Mouse (Mus musculus) testis, adult 10 weeks (tissue): ENCODE measurements around the gene Gstm5. TPM values are rescaled to one million over a fixed set of nuclear protein-coding genes. Genes with fewer than 3 reads are reported as not detected.

Experiments
- polyA plus RNA-seq: library from polyadenylated mRNA; stranded (reverse); fragments of 350-450 nt; fragmentation: Illumina TruSeq; extraction: RNeasy Lipid Tissue Mini Kit (QIAGEN cat#74804); gene quantifications from one replicate; pipeline ENCODE4 v1.2.3, GENCODE M21; 2014; ENCODE audit warnings: low read depth, low replicate concordance

Gstm5 gene
- 3,284 TPM for polyA plus RNA-seq

GRCm38 (mm10) chr3:107895720-107896569, at the start of gene Gstm5:
TSS of gene Gstm5 (plus strand) at chr3:107895821.

DNA sequence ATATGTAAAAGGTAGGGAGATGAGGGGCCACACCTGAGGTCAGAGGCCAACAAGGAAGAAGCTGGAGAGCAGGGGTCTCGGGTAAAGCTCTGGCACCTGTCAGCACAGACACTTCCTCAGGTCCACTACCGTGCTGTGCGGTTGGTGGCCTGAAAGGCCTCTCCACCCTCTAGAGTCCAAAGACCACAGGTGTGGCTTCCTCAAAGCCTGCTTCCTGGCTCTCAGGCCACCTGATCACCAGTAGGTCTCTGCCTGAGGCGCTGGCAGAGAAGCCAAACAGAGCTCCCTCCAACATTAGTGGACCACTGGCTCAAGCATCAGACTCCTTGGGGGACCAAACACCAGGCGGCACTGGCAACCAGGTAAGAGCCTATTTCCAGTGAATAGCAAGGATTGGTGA, 18.6 kb upstream of the Gstm5 start, which contains the start of gene Eps8l3:
TSS of gene Eps8l3 (plus strand) at position 225 of the 400 bp plus-strand sequence.

DNA sequence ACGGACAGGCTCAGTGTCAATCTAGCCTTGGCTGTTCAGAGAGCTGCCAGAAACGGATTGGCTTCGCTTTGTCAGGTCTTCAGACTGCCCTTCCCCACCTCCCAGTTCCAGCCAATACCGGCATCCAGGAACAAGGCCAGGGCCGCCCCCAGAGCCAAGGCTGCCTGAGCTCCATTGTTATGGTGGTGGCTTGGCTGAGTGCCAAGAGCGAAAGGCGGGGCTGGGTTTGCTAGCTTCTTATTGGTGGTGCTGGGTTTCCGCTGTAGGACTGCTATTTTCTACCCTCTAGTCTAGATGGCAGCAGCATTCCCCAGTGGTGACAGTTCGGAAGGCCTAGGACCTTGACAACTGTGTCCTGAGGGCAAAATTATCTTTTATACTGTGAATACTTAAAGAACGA, 36.0 kb downstream of the Gstm5 start, which contains the start of gene Gstm7:
TSS of gene Gstm7 (minus strand) at position 148 of the 400 bp plus-strand sequence.

DNA sequence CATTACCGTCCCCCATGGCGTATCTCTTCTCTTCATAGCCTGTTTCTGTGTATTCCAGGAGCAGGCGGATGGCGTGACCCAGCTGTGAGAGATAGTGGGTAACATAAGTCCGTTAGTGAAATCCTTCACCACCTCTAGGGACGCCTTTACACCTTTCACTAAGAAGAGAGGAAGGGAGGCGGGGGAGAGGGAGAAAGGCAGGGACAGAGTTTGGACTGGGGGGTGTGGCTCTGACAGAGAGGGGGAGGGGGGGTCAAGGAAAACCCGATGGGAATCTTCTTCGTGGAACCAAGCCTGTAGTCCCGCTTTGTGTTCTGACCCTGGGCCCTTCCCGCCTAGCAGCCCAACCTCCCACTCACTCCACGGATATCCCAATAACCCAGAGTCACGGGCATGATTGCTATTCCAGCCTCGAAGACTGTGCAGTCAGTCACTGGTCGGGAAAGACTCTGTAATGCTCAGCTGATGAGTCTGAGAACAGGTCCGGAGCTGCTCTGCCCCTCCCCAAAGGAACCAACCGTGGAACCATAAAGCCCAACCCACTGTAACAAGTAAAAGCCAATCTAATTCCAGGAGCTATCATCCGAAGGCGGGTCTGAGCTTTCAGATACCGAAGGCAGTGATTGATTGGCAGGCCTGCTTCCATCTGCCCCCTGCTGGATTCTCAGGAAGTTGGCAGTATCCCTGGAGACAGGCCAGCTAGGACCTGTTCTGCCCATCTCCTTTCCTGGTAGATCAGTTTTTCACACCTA, 47.8 kb downstream of the Gstm5 start, which contains the start of gene Gstm6:
TSS of gene Gstm6 (minus strand) at position 511 of the 752 bp plus-strand sequence.

Other genes with a start within 250 kb of the Gstm5 start
- gene Ahcyl1, start 199.3 kb upstream of the Gstm5 start, polyA plus RNA-seq: 85.4 TPM
- gene Csf1, start 135.4 kb upstream of the Gstm5 start, polyA plus RNA-seq: 2.3 TPM
- gene Eps8l3, start 18.6 kb upstream of the Gstm5 start, polyA plus RNA-seq: 7.9 TPM
- gene Gstm7, start 36.0 kb downstream of the Gstm5 start, polyA plus RNA-seq: 22.5 TPM
- 56.0 TPM for gene Gstm6, start 47.9 kb downstream of the Gstm5 start, polyA plus RNA-seq
- gene Gstm3, start 73.5 kb downstream of the Gstm5 start, polyA plus RNA-seq: not detected
- 222 TPM for gene Gstm2, start 90.6 kb downstream of the Gstm5 start, polyA plus RNA-seq
- 104 TPM for gene Gstm1, start 122.2 kb downstream of the Gstm5 start, polyA plus RNA-seq
- gene Gstm4, start 149.1 kb downstream of the Gstm5 start, polyA plus RNA-seq: 2.7 TPM
- gene Ampd2, start 190.8 kb downstream of the Gstm5 start, polyA plus RNA-seq: 1.7 TPM
- 0.90 TPM for gene Gnat2, start 197.0 kb downstream of the Gstm5 start, polyA plus RNA-seq